Mouse (Mus musculus): Measurements from ENCODE around the gene Gm21883. TPM values are rescaled to one million over a fixed set of nuclear protein-coding genes. Genes with fewer than 3 reads are reported as not detected.
"Not testable (repeated sequence)": the region's sequence is repeated elsewhere in the genome, so short reads cannot be mapped to it uniquely, and the experiment has no call there.

Gene Gm21883
- not detected in 2 replicates for polyA plus RNA-seq (2015; fragmentation: Nextera tagmentation; extraction: Ambion mirVana)

GRCm38 (mm10) chrX:31574183-31574582 is at the start of gene Gm21883:
Gene Gm21883 (minus strand): TSS chrX:31574283.
- DNase-seq (ENCODE audit: low spot score); ATAC-seq; H3K27ac ChIP-seq (ENCODE audit: low read length); H3K27me3 ChIP-seq (replicated peaks; ENCODE audit: insufficient read depth, low read length); H3K9ac ChIP-seq (replicated peaks; ENCODE audit: low read depth); H3K36me3 ChIP-seq (ENCODE audit: insufficient read depth, low read length); H3K4me3 ChIP-seq (ENCODE audit: low read depth, low read length); H3K9me3 ChIP-seq (ENCODE audit: low read length); H3K4me1 ChIP-seq (ENCODE audit: insufficient read depth, low read depth, low read length); H3K4me2 ChIP-seq (replicated peaks; ENCODE audit: low read depth, low read length): not testable (repeated sequence)
- WGBS, result no CpG with 5 or more reads among the region's 1 CpGs

GRCm38 (mm10) chrX:31618820-31619219 is 44.7 kb upstream of the Gm21883 start, which contains the start of gene Spin2e:
Gene Spin2e (minus strand): TSS chrX:31618920.
- not testable (repeated sequence) for H3K36me3 ChIP-seq (ENCODE audit: insufficient read depth, low read length); ATAC-seq; H3K9me3 ChIP-seq (ENCODE audit: low read length); H3K9ac ChIP-seq (replicated peaks; ENCODE audit: low read depth); H3K4me2 ChIP-seq (replicated peaks; ENCODE audit: low read depth, low read length); H3K27me3 ChIP-seq (replicated peaks; ENCODE audit: insufficient read depth, low read length); H3K4me1 ChIP-seq (ENCODE audit: insufficient read depth, low read depth, low read length); H3K4me3 ChIP-seq (ENCODE audit: low read depth, low read length); H3K27ac ChIP-seq (ENCODE audit: low read length); DNase-seq (ENCODE audit: low spot score)
- 80% methylated on average over 1 of the region's 2 CpGs for WGBS

Other genes starting within 250 kb of the Gm21883 start
- not detected in 2 replicates for gene Btbd35f26, start 237.8 kb downstream of the Gm21883 start, polyA plus RNA-seq (2015; fragmentation: Nextera tagmentation; extraction: Ambion mirVana)
- gene Btbd35f19, start 190.4 kb downstream of the Gm21883 start, polyA plus RNA-seq (2015; fragmentation: Nextera tagmentation; extraction: Ambion mirVana), result not detected in 2 replicates
- gene Spin2e, start 44.6 kb upstream of the Gm21883 start, polyA plus RNA-seq (2015; fragmentation: Nextera tagmentation; extraction: Ambion mirVana), result not detected in 2 replicates
- not detected in 2 replicates for gene Btbd35f25, start 142.9 kb upstream of the Gm21883 start, polyA plus RNA-seq (2015; fragmentation: Nextera tagmentation; extraction: Ambion mirVana)

Data from lung, postnatal 0 days (tissue).